Mouse (Mus musculus): ENCODE results near the gene Lef1. TPM values are rescaled to one million over a fixed set of nuclear protein-coding genes. Genes with fewer than 3 reads are reported as not detected.

Lef1 gene
- polyA plus RNA-seq, 1 experiment = not detected

DNA sequence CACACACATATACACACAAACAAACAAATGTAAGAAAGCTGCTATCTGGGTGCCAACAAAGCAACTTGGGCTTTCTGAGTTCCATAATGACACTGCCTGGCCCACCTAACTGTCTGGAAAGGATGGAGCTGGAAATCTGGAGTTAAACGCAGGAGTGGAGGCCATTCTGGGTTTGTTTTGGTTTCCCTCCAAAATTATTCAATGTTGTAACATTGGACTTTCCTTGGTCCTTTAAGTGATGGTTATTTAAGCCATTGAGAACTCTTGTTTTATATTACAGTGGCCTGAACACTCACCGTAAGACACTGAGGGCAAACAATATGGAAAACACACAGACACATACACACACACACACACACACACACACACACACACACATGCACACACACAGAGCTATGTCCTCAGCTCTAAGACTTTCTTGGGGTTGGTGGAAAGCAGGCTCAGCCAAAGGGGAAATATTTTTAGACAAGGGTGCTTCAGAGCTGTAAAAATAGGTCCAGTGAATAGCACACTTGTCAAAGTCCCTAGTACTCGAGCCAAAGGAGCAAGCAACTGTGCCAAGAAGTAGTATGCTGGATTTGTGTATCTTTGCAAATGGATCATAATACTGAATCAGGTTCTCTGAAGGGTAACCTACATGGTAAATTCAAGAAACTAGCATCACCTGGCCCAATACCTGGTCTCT lies 156.2 kb downstream of the Lef1 start:
- Histone ChIP-seq H3K4me3 (ENCODE audit: insufficient read depth, low read length) (no peak overlapping the region), H3K27ac (ENCODE audit: insufficient read depth, low read depth, low read length) (no peak overlapping the region)
- TF ChIP-seq CTCF (IDR thresholded peaks at IDR 0.05; ENCODE audit: low read depth, low read length) (no peak), POLR2A (IDR thresholded peaks at IDR 0.05; ENCODE audit: borderline replicate concordance, low read depth, low read length) (no peak)

DNA sequence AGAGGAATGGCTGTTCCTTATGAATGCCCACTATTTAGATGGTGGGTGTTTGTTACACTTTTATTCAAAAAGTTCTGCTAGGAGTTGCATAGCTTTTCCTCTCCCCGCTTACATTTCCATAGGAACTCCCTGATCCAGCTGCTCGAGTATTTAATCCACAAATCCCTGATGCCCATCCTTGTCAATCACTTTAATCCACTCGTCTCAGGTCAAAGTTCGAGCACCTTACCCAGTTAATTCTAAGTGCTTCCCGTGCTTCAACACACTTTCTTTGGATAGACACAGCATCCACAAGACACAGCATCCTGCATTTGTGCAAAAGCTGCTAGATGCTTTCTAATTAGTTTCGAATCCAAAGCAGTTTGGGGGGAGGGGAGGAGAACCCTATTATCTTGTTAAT lies 160.1 kb downstream of the Lef1 start:
- peaks cover 13% of the 10 kb centered on the region for H3K4me1 ChIP-seq (ENCODE audit: control insufficient read depth, insufficient read depth, low read length)
- H3K27ac ChIP-seq (ENCODE audit: insufficient read depth, low read depth, low read length) = no peak overlapping the region
- no peak overlapping the region for H3K4me3 ChIP-seq (ENCODE audit: insufficient read depth, low read length)
- TF ChIP-seq CTCF (IDR thresholded peaks at IDR 0.05; ENCODE audit: low read depth, low read length) = no peak
- no peak for TF ChIP-seq POLR2A (IDR thresholded peaks at IDR 0.05; ENCODE audit: borderline replicate concordance, low read depth, low read length)

More for the DNA sequence above, 156.2 kb downstream of the Lef1 start:
- H3K4me1 ChIP-seq (ENCODE audit: control insufficient read depth, insufficient read depth, low read length) = peaks cover 12% of the 10 kb centered on the region

DNA sequence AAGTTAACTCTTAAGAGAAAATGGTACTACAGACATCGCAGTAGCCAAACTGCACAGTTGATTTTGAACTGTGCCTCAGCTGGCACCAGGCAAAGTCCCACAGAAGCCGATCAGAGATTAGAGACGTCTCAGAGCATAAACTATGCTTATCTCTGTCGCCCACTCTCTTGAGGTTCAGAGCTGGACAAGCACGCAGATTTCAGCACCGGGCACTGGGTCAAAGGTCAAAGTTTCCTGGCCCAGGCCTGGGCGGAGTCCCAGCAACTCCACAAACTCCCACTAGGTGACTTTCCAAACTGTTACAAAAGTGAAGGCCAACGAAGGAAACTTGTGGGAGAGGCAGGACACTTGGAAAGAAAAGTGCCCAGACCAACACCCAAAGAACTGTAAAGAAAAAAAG lies 160.9 kb downstream of the Lef1 start:
- H3K4me1 ChIP-seq (ENCODE audit: control insufficient read depth, insufficient read depth, low read length) = peaks cover 13% of the 10 kb centered on the region
- no peak overlapping the region for H3K27ac ChIP-seq (ENCODE audit: insufficient read depth, low read depth, low read length)
- no peak for TF ChIP-seq POLR2A (IDR thresholded peaks at IDR 0.05; ENCODE audit: borderline replicate concordance, low read depth, low read length)
- TF ChIP-seq CTCF (IDR thresholded peaks at IDR 0.05; ENCODE audit: low read depth, low read length) = no peak
- H3K4me3 ChIP-seq (ENCODE audit: insufficient read depth, low read length) = peak overlapping the region; percentile 91

DNA sequence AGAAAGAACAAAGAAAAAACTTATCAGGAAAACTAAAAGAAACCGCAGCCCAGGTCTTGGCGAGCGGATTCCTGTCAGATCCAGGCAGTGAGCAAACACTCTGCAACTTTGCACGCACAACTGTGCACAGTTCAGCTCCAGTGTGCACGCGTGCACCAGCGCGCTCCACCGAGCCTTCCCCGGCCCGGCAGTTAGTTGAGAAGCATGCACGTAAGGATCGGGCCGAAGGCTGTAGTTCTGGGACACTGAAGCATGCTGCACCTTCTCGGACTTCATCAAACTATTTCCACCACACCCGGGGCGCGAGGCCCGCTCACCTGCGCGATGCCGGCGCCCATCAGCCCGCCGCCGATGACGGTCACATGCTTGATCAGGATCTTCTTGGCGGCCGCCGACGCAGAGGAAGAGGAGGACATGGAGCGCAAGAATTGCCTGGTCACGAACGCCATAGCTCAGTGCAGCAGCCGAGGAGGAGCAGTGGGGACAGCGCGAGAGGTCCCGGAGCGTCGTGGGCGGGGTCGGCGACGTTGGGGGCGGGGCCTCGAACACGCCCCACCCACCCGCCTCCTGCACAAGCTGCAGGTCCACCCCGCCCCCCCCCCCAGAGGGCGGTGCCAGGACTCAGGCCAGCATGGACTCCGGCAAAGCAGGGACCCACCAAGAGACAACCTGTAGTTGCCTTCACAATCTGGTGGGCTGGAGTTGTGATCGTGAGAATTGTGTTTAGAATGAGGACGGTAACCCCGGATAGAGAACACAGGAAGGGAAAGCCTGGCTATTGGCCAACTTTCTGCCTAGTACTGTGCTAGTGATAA lies 161.5 kb downstream of the Lef1 start, which contains the start of gene Hadh:
Hadh (minus strand) TSS at position 543 of the 815 bp plus-strand sequence.
- Histone ChIP-seq H3K4me1 (ENCODE audit: control insufficient read depth, insufficient read depth, low read length) (peaks cover 13% of the 10 kb centered on the region), H3K4me3 (ENCODE audit: insufficient read depth, low read length) (peak within 1 kb of the TSS; percentile 91), H3K27ac (ENCODE audit: insufficient read depth, low read depth, low read length) (no peak within 1 kb of the TSS)
- TF ChIP-seq POLR2A (IDR thresholded peaks at IDR 0.05; ENCODE audit: borderline replicate concordance, low read depth, low read length) (no peak; the same call in 1 of the 2 replicates), CTCF (IDR thresholded peaks at IDR 0.05; ENCODE audit: low read depth, low read length) (no peak)

DNA sequence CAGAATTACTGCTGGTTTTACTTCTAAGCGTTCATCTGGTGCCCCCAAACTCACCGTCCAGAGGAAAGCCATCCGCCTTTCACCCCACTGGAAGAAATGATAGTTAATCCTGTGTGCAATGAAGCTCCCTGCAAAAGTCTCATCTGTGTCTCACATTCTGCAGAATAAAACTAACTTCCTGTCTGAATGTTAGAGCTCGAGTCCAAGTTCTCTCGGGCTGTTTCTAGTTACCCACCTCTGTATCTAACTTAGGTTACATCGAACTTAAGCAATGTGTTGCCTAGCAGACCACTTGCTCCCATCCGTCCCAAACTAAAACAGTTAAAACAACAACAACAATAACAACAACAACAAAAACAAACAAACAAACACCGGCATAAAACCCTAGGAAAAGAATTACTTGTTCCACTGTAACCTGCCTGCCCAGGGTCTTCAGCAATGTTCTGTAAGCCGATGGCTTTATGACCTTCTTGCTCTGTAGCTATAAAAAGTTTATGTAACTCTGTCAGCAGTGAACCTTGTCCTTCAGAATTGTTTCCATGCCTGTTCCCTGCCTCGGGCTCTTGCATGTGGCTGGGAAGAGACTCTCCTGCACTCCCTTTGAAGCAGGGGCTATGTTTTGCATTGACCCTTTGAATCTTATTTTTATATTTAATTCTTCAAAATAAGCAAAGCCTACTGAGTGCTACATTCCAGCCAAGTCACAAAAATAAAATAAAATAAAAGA lies 162.3 kb downstream of the Lef1 start:
- no peak for TF ChIP-seq CTCF (IDR thresholded peaks at IDR 0.05; ENCODE audit: low read depth, low read length)
- TF ChIP-seq POLR2A (IDR thresholded peaks at IDR 0.05; ENCODE audit: borderline replicate concordance, low read depth, low read length) = no peak
- Histone ChIP-seq H3K4me1 (ENCODE audit: control insufficient read depth, insufficient read depth, low read length) (peaks cover 13% of the 10 kb centered on the region), H3K27ac (ENCODE audit: insufficient read depth, low read depth, low read length) (no peak overlapping the region), H3K4me3 (ENCODE audit: insufficient read depth, low read length) (peak overlapping the region; percentile 61)

Other genes starting within 250 kb of the Lef1 start
- 41.0 and 44.0 TPM in 2 replicates for gene Hadh, start 161.6 kb downstream of the Lef1 start, polyA plus RNA-seq (2012; ENCODE audit: insufficient read depth, insufficient read length, missing spikeins)
- gene Cyp2u1, start 192.8 kb downstream of the Lef1 start, polyA plus RNA-seq (2012; ENCODE audit: insufficient read depth, insufficient read length, missing spikeins) = 0.31 and 0.56 TPM in 2 replicates

Measured in bone marrow macrophage, adult 2 months (primary cell).